Mouse (Mus musculus): ENCODE measurements at regions not wholly inside any gene's neighbourhood (a gene's known extent, or its start where the extent isn't known, plus 50 kb on each side); places are given as distances from the start of the nearest gene placed in this dataset.

GRCm38 (mm10) chrX:133505683-133506082, 183.1 kb downstream of the Pcdh19 start:
- DNase-seq (ENCODE audit: low spot score) (no peak), ATAC-seq (replicated peaks; ENCODE audit: low FRiP score, low read depth) (no peak)
- Histone ChIP-seq H3K27me3 (ENCODE audit: insufficient read depth, low read length) (no peaks in the 10 kb centered on the region), H3K27ac (no peak overlapping the region), H3K4me3 (replicated peaks; ENCODE audit: low read depth, low read length) (no peak overlapping the region), H3K4me2 (ENCODE audit: low read length) (no peak overlapping the region), H3K9me3 (replicated peaks; ENCODE audit: low read length) (no peaks in the 10 kb centered on the region), H3K4me1 (replicated peaks; ENCODE audit: insufficient read depth, low read length) (no peaks in the 10 kb centered on the region), H3K36me3 (ENCODE audit: insufficient read depth, low read length) (no peaks in the 10 kb centered on the region), H3K9ac (ENCODE audit: low read depth, low read length) (no peak overlapping the region)
- TF ChIP-seq CTCF (IDR thresholded peaks at IDR 0.05; ENCODE audit: low read depth) = no peak
- WGBS = 90% methylated on average over 3 of the region's 3 CpGs

- Histone ChIP-seq H3K27me3 (ENCODE audit: insufficient read depth, low read length) (no peaks in the 10 kb centered on the region), H3K9ac (ENCODE audit: low read depth, low read length) (no peak overlapping the region), H3K36me3 (ENCODE audit: insufficient read depth, low read length) (no peaks in the 10 kb centered on the region), H3K9me3 (replicated peaks; ENCODE audit: low read length) (no peaks in the 10 kb centered on the region), H3K4me1 (replicated peaks; ENCODE audit: insufficient read depth, low read length) (no peaks in the 10 kb centered on the region), H3K27ac (no peak overlapping the region), H3K4me3 (replicated peaks; ENCODE audit: low read depth, low read length) (no peak overlapping the region), H3K4me2 (ENCODE audit: low read length) (no peak overlapping the region)
- ATAC-seq (replicated peaks; ENCODE audit: low FRiP score, low read depth) (no peak), DNase-seq (ENCODE audit: low spot score) (no peak)
- no peak for TF ChIP-seq CTCF (IDR thresholded peaks at IDR 0.05; ENCODE audit: low read depth)
- 72% methylated on average over 1 of the region's 1 CpGs for WGBS
Measured at GRCm38 (mm10) chrX:133461867-133462266, 226.9 kb downstream of the Pcdh19 start.

GRCm38 (mm10) chrX:133447417-133447816, 241.4 kb downstream of the Pcdh19 start:
- no peaks in the 10 kb centered on the region for H3K9me3 ChIP-seq (replicated peaks; ENCODE audit: low read length)

GRCm38 (mm10) chrX:133402446-133402845, 286.3 kb downstream of the Pcdh19 start:
- no peaks in the 10 kb centered on the region for H3K27me3 ChIP-seq (ENCODE audit: insufficient read depth, low read length)
- no peaks in the 10 kb centered on the region for H3K9me3 ChIP-seq (replicated peaks; ENCODE audit: low read length)
- no peak overlapping the region for H3K4me3 ChIP-seq (replicated peaks; ENCODE audit: low read depth, low read length)
- H3K4me1 ChIP-seq (replicated peaks; ENCODE audit: insufficient read depth, low read length) = no peaks in the 10 kb centered on the region
- DNase-seq (ENCODE audit: low spot score) (no peak), ATAC-seq (replicated peaks; ENCODE audit: low FRiP score, low read depth) (no peak)
- no peaks in the 10 kb centered on the region for H3K36me3 ChIP-seq (ENCODE audit: insufficient read depth, low read length)
- no peak overlapping the region for H3K9ac ChIP-seq (ENCODE audit: low read depth, low read length)
- WGBS = 81% methylated on average over 3 of the region's 3 CpGs
- no peak for TF ChIP-seq CTCF (IDR thresholded peaks at IDR 0.05; ENCODE audit: low read depth)
- no peak overlapping the region for H3K27ac ChIP-seq
- H3K4me2 ChIP-seq (ENCODE audit: low read length) = no peak overlapping the region

More at GRCm38 (mm10) chrX:133447417-133447816, 241.4 kb downstream of the Pcdh19 start:
- no peak overlapping the region for H3K4me3 ChIP-seq (replicated peaks; ENCODE audit: low read depth, low read length)
- no peak overlapping the region for H3K27ac ChIP-seq
- no peak for TF ChIP-seq CTCF (IDR thresholded peaks at IDR 0.05; ENCODE audit: low read depth)
- no peaks in the 10 kb centered on the region for H3K27me3 ChIP-seq (ENCODE audit: insufficient read depth, low read length)
- no peak overlapping the region for H3K4me2 ChIP-seq (ENCODE audit: low read length)
- ATAC-seq (replicated peaks; ENCODE audit: low FRiP score, low read depth) = no peak
- no peak overlapping the region for H3K9ac ChIP-seq (ENCODE audit: low read depth, low read length)
- DNase-seq (ENCODE audit: low spot score) = peak; percentile 9
- H3K4me1 ChIP-seq (replicated peaks; ENCODE audit: insufficient read depth, low read length) = no peaks in the 10 kb centered on the region
- H3K36me3 ChIP-seq (ENCODE audit: insufficient read depth, low read length) = no peaks in the 10 kb centered on the region

- Histone ChIP-seq H3K36me3 (ENCODE audit: insufficient read depth, low read length) (no peaks in the 10 kb centered on the region), H3K4me1 (replicated peaks; ENCODE audit: insufficient read depth, low read length) (no peaks in the 10 kb centered on the region), H3K27ac (no peak overlapping the region), H3K9me3 (replicated peaks; ENCODE audit: low read length) (no peaks in the 10 kb centered on the region), H3K4me3 (replicated peaks; ENCODE audit: low read depth, low read length) (no peak overlapping the region), H3K4me2 (ENCODE audit: low read length) (no peak overlapping the region), H3K27me3 (ENCODE audit: insufficient read depth, low read length) (no peaks in the 10 kb centered on the region), H3K9ac (ENCODE audit: low read depth, low read length) (no peak overlapping the region)
- TF ChIP-seq CTCF (IDR thresholded peaks at IDR 0.05; ENCODE audit: low read depth) = no peak
- no peak for ATAC-seq (replicated peaks; ENCODE audit: low FRiP score, low read depth)
- DNase-seq (ENCODE audit: low spot score) = no peak
Measured at GRCm38 (mm10) chrX:133387791-133388190, 301.0 kb downstream of the Pcdh19 start.

GRCm38 (mm10) chrX:133373960-133374359, 314.8 kb downstream of the Pcdh19 start:
- Histone ChIP-seq H3K9ac (ENCODE audit: low read depth, low read length) (no peak overlapping the region), H3K27ac (no peak overlapping the region), H3K4me3 (replicated peaks; ENCODE audit: low read depth, low read length) (no peak overlapping the region), H3K9me3 (replicated peaks; ENCODE audit: low read length) (no peaks in the 10 kb centered on the region), H3K4me1 (replicated peaks; ENCODE audit: insufficient read depth, low read length) (no peaks in the 10 kb centered on the region), H3K4me2 (ENCODE audit: low read length) (no peak overlapping the region), H3K27me3 (ENCODE audit: insufficient read depth, low read length) (no peaks in the 10 kb centered on the region), H3K36me3 (ENCODE audit: insufficient read depth, low read length) (no peaks in the 10 kb centered on the region)
- TF ChIP-seq CTCF (IDR thresholded peaks at IDR 0.05; ENCODE audit: low read depth) = no peak
- WGBS = 73% methylated on average over 1 of the region's 1 CpGs
- DNase-seq (ENCODE audit: low spot score) = no peak
- no peak for ATAC-seq (replicated peaks; ENCODE audit: low FRiP score, low read depth)

- Histone ChIP-seq H3K27me3 (ENCODE audit: insufficient read depth, low read length) (no peaks in the 10 kb centered on the region), H3K4me2 (ENCODE audit: low read length) (no peak overlapping the region), H3K27ac (no peak overlapping the region), H3K36me3 (ENCODE audit: insufficient read depth, low read length) (no peaks in the 10 kb centered on the region), H3K9ac (ENCODE audit: low read depth, low read length) (no peak overlapping the region), H3K4me1 (replicated peaks; ENCODE audit: insufficient read depth, low read length) (no peaks in the 10 kb centered on the region), H3K9me3 (replicated peaks; ENCODE audit: low read length) (no peaks in the 10 kb centered on the region), H3K4me3 (replicated peaks; ENCODE audit: low read depth, low read length) (no peak overlapping the region)
- TF ChIP-seq CTCF (IDR thresholded peaks at IDR 0.05; ENCODE audit: low read depth) = no peak
- DNase-seq (ENCODE audit: low spot score) = no peak
- no peak for ATAC-seq (replicated peaks; ENCODE audit: low FRiP score, low read depth)
- 56% methylated on average over 2 of the region's 2 CpGs for WGBS
Measured at GRCm38 (mm10) chrX:133373047-133373446, 315.7 kb downstream of the Pcdh19 start.
